Mouse (Mus musculus) E14TG2a.4 (cell line): Measurements from ENCODE around the gene Gli2.

Experiments used
- H3K27me3 ChIP-seq: 2 replicates; pipeline ENCODE4 v1.6.1; 2014; ENCODE audit warnings: low read length, control low read depth; ENCODE audit not compliant: insufficient read depth
- H3K36me3 ChIP-seq: 2 replicates; pipeline ENCODE4 v1.6.1; 2014; ENCODE audit warnings: low read length, control low read depth; ENCODE audit not compliant: insufficient read depth
- H3K4me1 ChIP-seq: replicated peaks from 2 replicates; pipeline ENCODE4 v1.6.1; 2014; ENCODE audit warnings: low read depth, low read length, control low read depth
- H3K4me3 ChIP-seq: replicated peaks from 2 replicates; pipeline ENCODE4 v1.5.1; 2014; ENCODE audit warnings: mild to moderate bottlenecking, low read length
- H3K9me3 ChIP-seq: 2 replicates; pipeline ENCODE4 v1.6.1; 2014; ENCODE audit warnings: low read length, control low read depth
- CTCF ChIP-seq: conservative IDR thresholded peaks from 2 replicates; pipeline ENCODE4 v1.5.1; 2014; ENCODE audit warnings: low read length
- NANOG ChIP-seq: IDR thresholded peaks from 2 replicates; pipeline ENCODE4 v1.6.1; 2014; ENCODE audit warnings: borderline replicate concordance, low read length, mixed read lengths
- POU5F1 ChIP-seq: IDR thresholded peaks from 2 replicates; pipeline ENCODE4 v1.6.1; 2014; ENCODE audit warnings: low read length, borderline replicate concordance

Gene Gli2

DNA sequence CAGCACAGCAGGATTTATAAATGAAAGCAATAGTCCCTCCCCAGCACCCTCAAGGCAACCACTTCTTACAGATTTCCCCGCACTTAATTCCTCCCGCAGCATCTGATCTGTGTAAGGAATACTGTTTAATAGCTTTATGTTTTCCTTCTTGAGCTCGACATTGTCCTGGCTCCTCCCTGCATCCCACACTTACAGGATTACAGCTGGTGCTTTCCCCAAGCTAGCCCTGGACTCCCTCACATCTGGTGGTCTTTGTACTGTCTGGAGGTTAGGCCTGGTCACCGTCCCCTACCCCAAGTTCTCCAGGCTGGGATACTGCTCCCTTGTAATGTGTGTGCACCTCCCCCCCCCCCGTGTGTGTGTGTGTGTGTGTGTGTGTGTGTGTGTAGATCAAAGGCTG is 101.1 kb downstream of the Gli2 start:
- H3K4me3 ChIP-seq = no peak overlapping the region
- H3K36me3 ChIP-seq = peaks cover 99% of the 10 kb centered on the region
- peaks cover 63% of the 10 kb centered on the region for H3K4me1 ChIP-seq
- no peaks in the 10 kb centered on the region for H3K27me3 ChIP-seq
- TF ChIP-seq NANOG = no peak
- no peak for TF ChIP-seq POU5F1
- TF ChIP-seq CTCF = no peak
- H3K9me3 ChIP-seq = no peaks in the 10 kb centered on the region

DNA sequence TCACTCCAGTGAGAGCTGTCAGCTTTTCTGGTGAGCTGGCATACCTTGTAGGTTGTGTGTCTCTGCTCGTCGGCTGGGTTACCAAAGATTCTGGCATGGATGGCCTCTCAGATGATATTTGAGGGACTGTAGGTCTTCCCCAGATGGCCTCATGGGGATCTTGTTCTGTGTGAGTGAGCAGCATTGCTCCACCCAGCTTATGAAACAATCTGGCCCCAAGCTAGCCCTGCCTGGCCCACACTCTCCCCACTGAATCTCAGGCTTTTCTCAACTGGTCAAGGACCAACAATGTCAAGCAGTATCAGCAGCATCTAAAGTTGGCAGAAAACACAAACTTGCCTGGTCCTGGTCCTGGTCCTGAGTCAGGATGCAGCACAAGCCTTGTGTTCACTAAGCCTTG is 105.0 kb downstream of the Gli2 start:
- Histone ChIP-seq H3K36me3 (peaks cover 100% of the 10 kb centered on the region), H3K4me1 (peaks cover 59% of the 10 kb centered on the region), H3K9me3 (no peaks in the 10 kb centered on the region), H3K4me3 (no peak overlapping the region), H3K27me3 (no peaks in the 10 kb centered on the region)
- TF ChIP-seq POU5F1 = no peak
- TF ChIP-seq NANOG = no peak
- TF ChIP-seq CTCF = no peak

DNA sequence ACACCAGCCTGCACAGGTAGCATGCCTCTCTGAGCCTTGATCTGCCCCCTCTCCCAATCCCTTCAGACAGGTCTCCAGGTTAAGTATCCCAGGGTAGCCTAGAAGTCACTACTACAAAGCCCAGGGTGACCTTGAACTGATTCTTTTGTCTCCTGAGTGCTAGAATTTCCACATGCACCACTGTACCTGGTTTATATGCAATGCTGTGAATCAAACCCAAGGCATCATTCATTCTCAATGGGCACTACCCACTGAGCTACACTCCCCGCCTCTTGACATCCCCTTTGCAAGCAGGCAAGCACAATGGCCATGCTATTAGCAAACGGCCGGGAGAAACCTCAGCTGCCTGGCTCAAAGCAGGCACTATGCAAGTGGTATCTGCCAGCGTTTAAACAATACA is 106.2 kb downstream of the Gli2 start:
- Histone ChIP-seq H3K36me3 (peaks cover 100% of the 10 kb centered on the region), H3K4me1 (peaks cover 70% of the 10 kb centered on the region), H3K9me3 (no peaks in the 10 kb centered on the region), H3K27me3 (no peaks in the 10 kb centered on the region), H3K4me3 (no peak overlapping the region)
- TF ChIP-seq NANOG (no peak), POU5F1 (no peak), CTCF (no peak)

DNA sequence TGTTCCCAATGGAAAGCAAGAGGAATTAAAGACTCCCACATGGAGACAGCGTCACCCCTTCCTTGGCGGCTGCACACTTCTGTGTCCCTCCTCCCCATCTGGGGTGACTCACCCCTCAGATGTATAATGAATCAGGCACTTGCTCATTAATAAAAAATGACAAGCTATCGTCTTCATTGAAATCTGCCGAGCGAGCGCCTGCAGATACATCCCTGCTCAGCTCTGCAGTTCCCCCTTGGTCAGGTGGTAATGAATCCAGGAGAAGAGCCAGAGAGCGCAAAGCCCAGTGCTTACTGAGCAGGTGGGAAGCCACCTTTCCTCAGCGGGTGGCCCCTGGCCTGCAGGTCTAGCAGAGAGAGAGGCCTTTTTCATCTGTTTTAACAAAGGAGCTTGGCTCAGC is 112.1 kb downstream of the Gli2 start:
- no peak for TF ChIP-seq NANOG
- TF ChIP-seq POU5F1 = no peak
- TF ChIP-seq CTCF = no peak
- Histone ChIP-seq H3K4me3 (no peak overlapping the region), H3K36me3 (peaks cover 100% of the 10 kb centered on the region), H3K9me3 (no peaks in the 10 kb centered on the region), H3K27me3 (no peaks in the 10 kb centered on the region), H3K4me1 (peaks cover 76% of the 10 kb centered on the region)

DNA sequence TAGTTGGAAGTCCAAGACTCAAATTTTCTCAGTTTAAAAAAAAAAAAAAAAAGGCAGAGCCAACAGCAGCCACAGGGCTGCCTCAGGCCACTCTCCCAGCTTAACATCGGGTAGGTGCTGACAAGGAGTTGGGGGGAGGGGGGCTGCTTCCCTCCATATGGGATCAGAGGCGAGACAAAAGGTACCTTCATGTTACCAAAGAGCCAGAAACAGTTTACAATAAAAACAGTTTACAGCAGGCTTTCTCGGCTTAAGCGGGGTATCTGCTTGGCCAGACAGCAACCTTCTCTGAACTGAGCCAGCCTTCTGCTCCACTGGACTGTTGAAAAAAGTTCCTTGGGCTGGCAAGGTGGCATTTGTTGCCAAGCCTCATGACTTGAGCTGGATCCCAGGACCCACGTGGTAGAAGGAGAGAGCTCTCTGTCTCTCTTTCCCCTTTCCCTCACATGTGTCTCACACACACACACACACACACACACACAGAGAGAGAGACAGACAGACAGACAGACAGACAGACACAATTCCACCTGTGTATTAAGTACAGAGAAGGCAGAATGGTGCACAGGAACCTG is 113.1 kb downstream of the Gli2 start:
- no peak for TF ChIP-seq CTCF
- TF ChIP-seq NANOG = no peak
- no peak for TF ChIP-seq POU5F1
- Histone ChIP-seq H3K4me3 (no peak overlapping the region), H3K9me3 (no peaks in the 10 kb centered on the region), H3K36me3 (peaks cover 98% of the 10 kb centered on the region), H3K4me1 (peaks cover 79% of the 10 kb centered on the region), H3K27me3 (no peaks in the 10 kb centered on the region)

DNA sequence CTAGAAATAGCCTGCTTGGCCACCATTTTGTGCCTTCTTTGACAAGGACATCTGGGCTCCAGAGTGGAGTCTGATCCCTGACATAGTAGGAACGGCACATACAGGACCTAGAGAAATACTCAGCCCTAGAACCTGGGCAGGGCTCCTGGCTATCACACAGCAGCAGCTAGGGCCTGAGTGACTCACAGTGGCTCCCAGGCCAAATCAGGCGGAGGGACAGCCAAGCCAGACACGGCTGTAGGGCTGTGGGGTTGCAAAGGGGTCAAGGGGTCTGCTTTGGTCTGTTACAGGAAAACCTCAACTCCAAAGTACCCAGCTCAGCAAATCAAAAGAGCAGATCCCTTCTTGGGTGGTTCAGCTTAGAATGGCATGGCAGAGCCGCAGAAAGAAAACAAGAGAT is 115.2 kb downstream of the Gli2 start:
- H3K36me3 ChIP-seq = peaks cover 92% of the 10 kb centered on the region
- no peaks in the 10 kb centered on the region for H3K27me3 ChIP-seq
- TF ChIP-seq POU5F1 = no peak
- no peak for TF ChIP-seq CTCF
- no peak for TF ChIP-seq NANOG
- no peaks in the 10 kb centered on the region for H3K9me3 ChIP-seq
- peaks cover 62% of the 10 kb centered on the region for H3K4me1 ChIP-seq
- no peak overlapping the region for H3K4me3 ChIP-seq

DNA sequence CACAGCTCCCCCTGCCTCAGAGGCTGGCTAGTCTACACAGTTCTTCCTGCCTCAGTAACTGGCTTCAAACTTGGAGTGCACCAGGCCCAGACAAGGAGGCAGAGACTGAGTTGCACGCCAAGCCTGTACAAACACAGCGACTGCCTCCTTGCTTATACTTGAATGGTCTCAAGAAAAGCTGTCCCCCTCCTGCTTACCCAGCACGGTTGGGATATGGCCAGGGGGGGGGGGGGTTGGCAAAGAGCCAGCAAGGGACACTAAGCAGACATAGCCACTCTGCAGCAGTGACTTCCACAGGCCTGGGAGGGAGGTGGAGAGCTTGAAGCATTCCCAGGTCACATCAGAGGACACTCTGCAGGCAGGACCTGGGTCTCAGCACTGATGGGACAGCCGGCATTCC is 117.3 kb downstream of the Gli2 start:
- H3K9me3 ChIP-seq = no peaks in the 10 kb centered on the region
- no peaks in the 10 kb centered on the region for H3K27me3 ChIP-seq
- no peak overlapping the region for H3K4me3 ChIP-seq
- no peak for TF ChIP-seq POU5F1
- no peak for TF ChIP-seq NANOG
- TF ChIP-seq CTCF = no peak
- peaks cover 91% of the 10 kb centered on the region for H3K36me3 ChIP-seq
- H3K4me1 ChIP-seq = peaks cover 45% of the 10 kb centered on the region

DNA sequence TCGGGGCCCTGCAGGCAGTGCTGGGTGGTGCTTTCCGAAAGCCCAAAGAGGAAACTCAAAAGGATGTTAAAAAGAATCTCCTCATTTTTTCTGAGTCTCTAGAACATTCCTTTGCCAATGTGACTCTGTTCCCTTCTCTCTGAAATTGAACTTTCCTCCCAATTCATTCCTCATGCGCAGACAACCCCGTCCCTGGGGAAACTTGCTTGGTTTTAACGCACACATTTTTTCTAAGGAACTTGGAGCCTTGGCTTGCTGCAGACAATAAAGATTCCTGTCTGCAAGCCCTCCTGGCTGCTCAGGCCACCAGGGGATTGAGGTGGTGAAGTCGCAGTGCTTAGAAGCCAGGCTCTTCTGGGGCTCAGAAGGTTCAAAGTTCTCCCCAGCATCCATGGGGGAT is 117.9 kb downstream of the Gli2 start:
- H3K27me3 ChIP-seq = no peaks in the 10 kb centered on the region

DNA sequence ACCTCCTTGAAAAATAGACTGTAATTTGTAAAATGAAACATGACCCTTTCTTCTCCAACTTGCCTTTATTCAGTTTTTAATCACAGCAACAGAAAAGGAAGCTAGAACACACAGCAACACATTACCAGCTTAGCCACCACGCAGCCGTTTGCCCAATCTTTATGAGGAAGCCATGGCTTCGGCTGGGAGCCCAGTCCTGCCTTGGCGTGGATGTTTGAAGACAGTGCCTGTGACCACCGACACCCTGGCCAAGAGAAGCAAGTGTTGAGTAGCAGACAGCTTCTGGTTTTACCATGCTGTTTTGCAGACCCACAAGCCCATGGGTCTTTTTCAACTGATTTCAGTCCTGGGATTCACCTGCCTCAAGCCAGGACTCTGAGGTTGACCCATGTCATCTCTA is 121.3 kb downstream of the Gli2 start:
- Histone ChIP-seq H3K4me1 (peaks cover 24% of the 10 kb centered on the region), H3K9me3 (no peaks in the 10 kb centered on the region), H3K27me3 (no peaks in the 10 kb centered on the region), H3K36me3 (peaks cover 85% of the 10 kb centered on the region), H3K4me3 (no peak overlapping the region)
- TF ChIP-seq CTCF = no peak
- TF ChIP-seq NANOG = no peak
- no peak for TF ChIP-seq POU5F1

More for the DNA sequence above, 117.9 kb downstream of the Gli2 start:
- Histone ChIP-seq H3K36me3 (peaks cover 89% of the 10 kb centered on the region), H3K9me3 (no peaks in the 10 kb centered on the region), H3K4me1 (peaks cover 42% of the 10 kb centered on the region), H3K4me3 (no peak overlapping the region)
- TF ChIP-seq CTCF (no peak), NANOG (no peak), POU5F1 (no peak)
